Mouse (Mus musculus) neural tube, embryonic 12.5 days (tissue): ENCODE measurements at regions not wholly inside any gene's neighbourhood (a gene's known extent, or its start where the extent isn't known, plus 50 kb on each side); places are given as distances from the start of the nearest gene placed in this dataset.
A peak's percentile ranks its signal among the peaks of the same experiment; 100 is the strongest.

Experiments
- ATAC-seq: fragments of 200-750 bp; cut with Nextera tagmentation; 2 replicates; pipeline ENCODE4 v1.8.0; 2017; ENCODE audit warnings: low read depth, mild to moderate bottlenecking, moderate TSS enrichment, moderate library complexity; ENCODE audit not compliant: low FRiP score
- H3K27ac ChIP-seq: fragments of 300-500 bp; sonication (generic); 2 replicates; pipeline ENCODE4 v1.5.1; 2016
- H3K27me3 ChIP-seq: fragments of 300-500 bp; sonication (generic); replicated peaks from 2 replicates; pipeline ENCODE4 v1.6.1; 2016; ENCODE audit warnings: mild to moderate bottlenecking
- H3K36me3 ChIP-seq: fragments of 300-500 bp; sonication (generic); 2 replicates; pipeline ENCODE4 v1.6.1; 2016; ENCODE audit warnings: mild to moderate bottlenecking
- H3K4me1 ChIP-seq: fragments of 300-500 bp; sonication (generic); 2 replicates; pipeline ENCODE4 v1.6.1; 2016
- H3K4me2 ChIP-seq: fragments of 300-500 bp; sonication (generic); replicated peaks from 2 replicates; pipeline ENCODE4 v1.6.1; 2016; ENCODE audit warnings: mild to moderate bottlenecking
- H3K4me3 ChIP-seq: fragments of 300-500 bp; sonication (generic); 2 replicates; pipeline ENCODE4 v1.5.1; 2016
- H3K9ac ChIP-seq: fragments of 300-500 bp; sonication (generic); 2 replicates; pipeline ENCODE4 v1.6.1; 2016; ENCODE audit warnings: mild to moderate bottlenecking
- H3K9me3 ChIP-seq: fragments of 300-500 bp; sonication (generic); 2 replicates; pipeline ENCODE4 v1.6.1; 2016; ENCODE audit warnings: mild to moderate bottlenecking
- WGBS: fragments of 180-500 bp; shearing (Covaris S2); methylation state at CpG from one replicate; pipeline ENCODE4 v1.1.7; 2016; 5-methylcytosine and 5-hydroxymethylcytosine counted together

GRCm38 (mm10) chr6:98178005-98178404, 164.5 kb downstream of the Gm765 start:
- no peaks in the 10 kb centered on the region for H3K27me3 ChIP-seq
- no peaks in the 10 kb centered on the region for H3K9me3 ChIP-seq
- no peaks in the 10 kb centered on the region for H3K4me1 ChIP-seq
- H3K4me3 ChIP-seq: no peak overlapping the region
- ATAC-seq: no peak
- no peaks in the 10 kb centered on the region for H3K36me3 ChIP-seq
- 66% methylated on average over 2 of the region's 2 CpGs for WGBS
- H3K9ac ChIP-seq: no peak overlapping the region
- H3K27ac ChIP-seq: no peak overlapping the region
- H3K4me2 ChIP-seq: no peak overlapping the region

DNA sequence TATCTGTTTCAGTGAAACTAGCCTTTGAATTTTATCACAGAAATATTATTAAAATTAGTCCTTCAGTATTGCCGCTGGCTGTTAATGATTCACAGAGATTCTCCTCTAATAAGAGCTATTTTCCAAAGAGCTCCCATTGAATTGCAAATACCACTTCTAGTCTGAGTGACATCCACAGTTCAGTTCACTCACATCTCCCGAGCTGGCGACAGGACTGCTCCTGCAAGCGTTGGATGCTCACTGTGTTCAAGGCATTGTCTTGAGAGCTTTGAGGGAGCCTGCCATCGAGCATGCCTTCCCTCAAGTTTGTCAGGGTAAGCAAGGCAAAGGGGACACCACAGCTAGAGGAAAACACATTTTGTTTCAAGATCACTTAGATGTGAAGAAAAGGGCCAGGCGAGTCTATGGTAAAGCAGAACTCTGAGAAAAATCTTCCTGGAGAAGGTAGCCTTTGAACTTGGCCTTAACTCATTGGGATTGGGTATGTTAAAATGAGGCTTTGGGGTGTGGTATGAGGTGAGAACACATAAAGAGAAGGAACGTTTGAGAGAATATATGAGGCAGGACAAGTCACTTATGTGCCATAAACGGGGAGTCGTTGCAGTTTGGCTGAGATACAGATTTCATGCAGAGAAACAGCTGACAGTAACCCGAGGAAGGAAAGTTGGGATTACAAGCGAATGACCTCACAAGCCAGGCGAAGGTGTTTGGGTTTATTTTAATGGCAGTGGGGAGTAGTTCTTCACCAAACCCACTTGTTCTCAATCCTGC, 193.3 kb downstream of the Gm765 start:
- H3K27ac ChIP-seq: no peak overlapping the region
- WGBS: 74% methylated on average over 12 of the region's 12 CpGs
- ATAC-seq: no peak
- no peak overlapping the region for H3K9ac ChIP-seq
- no peaks in the 10 kb centered on the region for H3K36me3 ChIP-seq
- no peak overlapping the region for H3K4me2 ChIP-seq
- H3K27me3 ChIP-seq: no peaks in the 10 kb centered on the region
- H3K4me1 ChIP-seq: no peaks in the 10 kb centered on the region
- no peaks in the 10 kb centered on the region for H3K9me3 ChIP-seq
- no peak overlapping the region for H3K4me3 ChIP-seq

GRCm38 (mm10) chr6:98147855-98148254, 194.7 kb downstream of the Gm765 start:
- no peak for ATAC-seq
- H3K9ac ChIP-seq: no peak overlapping the region
- 84% methylated on average over 5 of the region's 5 CpGs for WGBS

DNA sequence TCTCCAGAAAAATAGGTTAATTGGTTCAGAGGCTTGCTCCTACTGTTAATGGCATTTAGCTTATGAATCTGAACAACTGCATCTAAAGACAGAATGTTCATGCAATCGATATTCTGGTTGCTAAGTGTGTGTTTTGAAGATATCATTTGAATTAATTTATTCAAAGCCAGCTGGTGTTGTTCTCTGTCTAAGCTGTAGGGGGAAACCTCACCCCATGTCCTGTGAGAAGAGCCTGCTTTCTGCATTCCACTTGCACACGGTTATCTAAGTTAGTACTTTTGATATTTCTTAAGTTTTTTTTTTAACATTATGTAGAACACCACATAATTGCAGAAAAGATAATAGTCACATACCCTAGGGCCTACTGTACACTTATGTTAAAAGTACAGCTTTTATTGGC, 209.6 kb downstream of the Gm765 start:
- no peak for ATAC-seq
- H3K4me3 ChIP-seq: no peak overlapping the region
- H3K9me3 ChIP-seq: no peaks in the 10 kb centered on the region
- H3K27me3 ChIP-seq: no peaks in the 10 kb centered on the region
- no peaks in the 10 kb centered on the region for H3K36me3 ChIP-seq
- H3K4me1 ChIP-seq: no peaks in the 10 kb centered on the region
- no peak overlapping the region for H3K27ac ChIP-seq
- WGBS: 46% methylated on average over 2 of the region's 2 CpGs
- no peak overlapping the region for H3K9ac ChIP-seq
- H3K4me2 ChIP-seq: no peak overlapping the region

More at GRCm38 (mm10) chr6:98147855-98148254, 194.7 kb downstream of the Gm765 start:
- Histone ChIP-seq H3K9me3 (no peaks in the 10 kb centered on the region), H3K4me2 (no peak overlapping the region), H3K27me3 (no peaks in the 10 kb centered on the region), H3K4me3 (no peak overlapping the region), H3K27ac (no peak overlapping the region), H3K4me1 (no peaks in the 10 kb centered on the region), H3K36me3 (no peaks in the 10 kb centered on the region)

- H3K4me2 ChIP-seq: no peak overlapping the region
- H3K4me3 ChIP-seq: no peak overlapping the region
- 61% methylated on average over 7 of the region's 7 CpGs for WGBS
- no peaks in the 10 kb centered on the region for H3K36me3 ChIP-seq
- no peak overlapping the region for H3K27ac ChIP-seq
- no peaks in the 10 kb centered on the region for H3K9me3 ChIP-seq
- H3K27me3 ChIP-seq: no peaks in the 10 kb centered on the region
- H3K4me1 ChIP-seq: no peaks in the 10 kb centered on the region
- ATAC-seq: no peak
- no peak overlapping the region for H3K9ac ChIP-seq
Observed at GRCm38 (mm10) chr6:98125434-98125833, 217.1 kb downstream of the Gm765 start.

DNA sequence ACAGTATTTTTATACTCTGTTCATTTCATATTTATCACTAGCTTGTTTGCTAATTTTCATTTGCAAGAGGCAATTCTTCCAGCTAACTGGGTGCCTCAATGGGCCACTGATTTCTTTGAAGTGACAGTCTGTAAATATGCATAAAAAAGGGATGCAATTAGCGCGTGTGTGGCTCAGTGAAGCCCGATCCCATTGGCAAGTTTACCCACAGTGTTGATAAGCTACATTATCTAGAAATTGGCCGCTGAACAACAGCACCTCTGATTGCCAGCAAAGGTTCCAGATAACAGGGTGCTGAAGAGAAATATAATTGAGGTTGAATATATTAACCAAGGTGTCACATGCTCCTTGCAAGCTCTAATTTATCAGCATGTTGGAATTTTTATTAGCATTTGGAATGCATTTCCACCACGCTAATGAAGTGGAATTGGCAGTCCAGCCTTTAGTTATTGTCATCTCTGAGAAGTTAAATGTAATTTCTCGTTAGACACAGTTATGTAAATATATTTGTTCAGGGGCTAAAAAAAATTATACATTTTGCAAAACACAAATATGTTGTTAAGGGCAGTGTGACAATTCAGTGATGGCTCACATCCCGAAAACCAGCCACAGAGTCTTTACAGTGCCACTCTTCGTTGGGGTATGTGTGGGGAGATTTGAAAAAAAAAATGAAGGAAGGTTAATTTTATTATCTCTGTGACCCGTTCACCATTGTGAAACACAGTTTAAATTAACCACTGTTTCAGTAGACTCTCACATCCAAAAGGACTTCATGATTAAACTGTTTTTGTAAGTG, 224.0 kb downstream of the Gm765 start:
- no peak overlapping the region for H3K4me3 ChIP-seq
- WGBS: 40% methylated on average over 9 of the region's 9 CpGs
- no peak overlapping the region for H3K27ac ChIP-seq
- H3K4me2 ChIP-seq: no peak overlapping the region
- H3K36me3 ChIP-seq: no peaks in the 10 kb centered on the region
- H3K9me3 ChIP-seq: no peaks in the 10 kb centered on the region
- peaks cover 13% of the 10 kb centered on the region for H3K4me1 ChIP-seq
- H3K27me3 ChIP-seq: no peaks in the 10 kb centered on the region
- ATAC-seq: no peak
- no peak overlapping the region for H3K9ac ChIP-seq

GRCm38 (mm10) chr6:98114327-98115134, 228.0 kb downstream of the Gm765 start:
- Histone ChIP-seq H3K27me3 (no peaks in the 10 kb centered on the region), H3K36me3 (no peaks in the 10 kb centered on the region), H3K9ac (no peak overlapping the region), H3K9me3 (no peaks in the 10 kb centered on the region), H3K27ac (no peak overlapping the region), H3K4me2 (no peak overlapping the region), H3K4me1 (peaks cover 20% of the 10 kb centered on the region), H3K4me3 (no peak overlapping the region)
- 19% methylated on average over 9 of the region's 9 CpGs for WGBS
- ATAC-seq: no peak

GRCm38 (mm10) chr6:98113708-98114107, 228.8 kb downstream of the Gm765 start:
- no peaks in the 10 kb centered on the region for H3K9me3 ChIP-seq
- H3K27me3 ChIP-seq: no peaks in the 10 kb centered on the region
- no peak overlapping the region for H3K9ac ChIP-seq
- no peak overlapping the region for H3K4me3 ChIP-seq
- H3K4me1 ChIP-seq: peaks cover 20% of the 10 kb centered on the region
- ATAC-seq: peak; percentile 61
- 14% methylated on average over 7 of the region's 7 CpGs for WGBS
- H3K36me3 ChIP-seq: no peaks in the 10 kb centered on the region
- peak overlapping the region; percentile 37; the same call in 1 of the 2 replicates for H3K4me2 ChIP-seq
- no peak overlapping the region for H3K27ac ChIP-seq

- Histone ChIP-seq H3K9ac (no peak overlapping the region), H3K27me3 (no peaks in the 10 kb centered on the region), H3K36me3 (no peaks in the 10 kb centered on the region), H3K4me3 (no peak overlapping the region), H3K4me2 (no peak overlapping the region), H3K27ac (no peak overlapping the region), H3K9me3 (no peaks in the 10 kb centered on the region), H3K4me1 (peaks cover 20% of the 10 kb centered on the region)
- ATAC-seq: no peak
- WGBS: 69% methylated on average over 7 of the region's 7 CpGs
Observed at GRCm38 (mm10) chr6:98112495-98113115, 229.9 kb downstream of the Gm765 start.

GRCm38 (mm10) chr6:98107123-98107522, 235.4 kb downstream of the Gm765 start:
- H3K4me1 ChIP-seq: 0 out of 2 replicates have a peak, but pooled peaks cover 5% of the 10 kb centered on the region
- 45% methylated on average over 5 of the region's 5 CpGs for WGBS
- ATAC-seq: no peak
- no peak overlapping the region for H3K4me3 ChIP-seq
- no peaks in the 10 kb centered on the region for H3K36me3 ChIP-seq
- no peaks in the 10 kb centered on the region; the same call in 1 of the 2 replicates for H3K27me3 ChIP-seq
- H3K4me2 ChIP-seq: no peak overlapping the region
- H3K9ac ChIP-seq: no peak overlapping the region
- H3K9me3 ChIP-seq: no peaks in the 10 kb centered on the region
- no peak overlapping the region for H3K27ac ChIP-seq

- no peak overlapping the region for H3K9ac ChIP-seq
- 0 out of 2 replicates have a peak, but pooled peaks cover 5% of the 10 kb centered on the region for H3K4me1 ChIP-seq
- 57% methylated on average over 18 of the region's 18 CpGs for WGBS
- H3K27me3 ChIP-seq: no peaks in the 10 kb centered on the region; the same call in 1 of the 2 replicates
- H3K27ac ChIP-seq: no peak overlapping the region
- H3K36me3 ChIP-seq: no peaks in the 10 kb centered on the region
- H3K4me3 ChIP-seq: no peak overlapping the region
- H3K4me2 ChIP-seq: peak overlapping the region; percentile 40; the same call in 1 of the 2 replicates
- no peaks in the 10 kb centered on the region for H3K9me3 ChIP-seq
- ATAC-seq: no peak
Observed at GRCm38 (mm10) chr6:98105280-98106090, 237.1 kb downstream of the Gm765 start.
